In the genomic region with DNA sequence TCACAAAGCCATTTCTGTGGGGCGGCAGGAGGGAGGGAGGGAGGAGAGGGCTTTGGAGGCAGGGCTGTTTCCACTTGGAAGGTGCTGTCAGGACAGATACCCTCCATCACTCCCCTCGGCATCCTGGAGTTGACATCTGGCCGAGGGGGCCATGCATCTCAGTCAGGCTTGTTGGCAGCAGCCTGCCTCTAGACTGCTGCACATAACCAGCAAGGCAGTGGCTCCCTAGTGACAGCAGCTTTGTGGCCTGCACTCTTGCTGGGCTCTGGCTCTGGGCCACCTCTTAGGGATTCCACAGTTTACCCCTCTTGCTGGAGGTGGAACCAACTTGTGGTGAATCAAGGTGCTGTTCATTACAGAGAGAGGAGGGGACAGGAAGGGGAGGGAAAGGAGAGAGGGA, we compare ENCODE assay signal across 15 mouse cellular contexts. TPM values are rescaled to one million over a fixed set of nuclear protein-coding genes. Genes with fewer than 3 reads are reported as not detected.
DNase-seq lines count a peak whose midpoint lies in the region; ATAC-seq lines count a peak whose summit lies in the region.
"Had no signal": no experiment of that assay in that cellular context is flagged by ENCODE, and none has a peak within 500 bp of the region (broad histone marks: within the 10 kb centered on the region; RNA-seq: fewer than 3 reads in every experiment).

No protein-coding gene starts in this region.

- H3K4me2 ChIP-seq in limb, embryonic 12.5 days: no peak overlapping the region
- no peak overlapping the region for H3K4me2 ChIP-seq in limb, embryonic 13.5 days (replicated peaks)
- H3K4me2 ChIP-seq in neural tube, embryonic 15.5 days: no peak overlapping the region
- H3K4me2 ChIP-seq: liver, embryonic 12.5 days had no signal

- no peak overlapping the region for H3K9ac ChIP-seq in limb, embryonic 12.5 days (replicated peaks)
- H3K9ac ChIP-seq in limb, embryonic 13.5 days: no peak overlapping the region
- H3K9ac ChIP-seq in neural tube, embryonic 15.5 days (replicated peaks): no peak overlapping the region
- H3K9ac ChIP-seq: liver, embryonic 12.5 days had no signal

- no peaks in the 10 kb centered on the region for H3K36me3 ChIP-seq in limb, embryonic 12.5 days
- H3K36me3 ChIP-seq in limb, embryonic 10.5 days: no peaks in the 10 kb centered on the region
- H3K36me3 ChIP-seq in limb, embryonic 13.5 days: no peaks in the 10 kb centered on the region
- H3K36me3 ChIP-seq in neural tube, embryonic 15.5 days: no peaks in the 10 kb centered on the region
- H3K36me3 ChIP-seq: G1E; liver, embryonic 12.5 days had no signal

- peak overlapping the region; percentile 56; the same call in 1 of the 2 replicates for H3K27ac ChIP-seq in limb, embryonic 12.5 days
- no peak overlapping the region for H3K27ac ChIP-seq in limb, embryonic 10.5 days
- H3K27ac ChIP-seq in limb, embryonic 13.5 days: peak overlapping the region; percentile 28; the same call in 1 of the 2 replicates
- H3K27ac ChIP-seq in neural tube, embryonic 15.5 days (replicated peaks): peak overlapping the region; percentile 48; the same call in 1 of the 2 replicates
- H3K27ac ChIP-seq: liver, embryonic 12.5 days had no signal

- H3K4me3 ChIP-seq in limb, embryonic 12.5 days (replicated peaks): no peak overlapping the region
- no peak overlapping the region for H3K4me3 ChIP-seq in limb, embryonic 10.5 days
- H3K4me3 ChIP-seq in limb, embryonic 13.5 days: no peak overlapping the region
- no peak overlapping the region for H3K4me3 ChIP-seq in neural tube, embryonic 15.5 days (replicated peaks)
- H3K4me3 ChIP-seq: liver, embryonic 12.5 days had no signal

- 0 out of 2 replicates have a peak, but pooled peaks cover 3% of the 10 kb centered on the region for H3K27me3 ChIP-seq in limb, embryonic 12.5 days
- no peaks in the 10 kb centered on the region for H3K27me3 ChIP-seq in limb, embryonic 10.5 days (ENCODE audit: low read depth, poor library complexity, severe bottlenecking)
- H3K27me3 ChIP-seq in limb, embryonic 13.5 days: no peaks in the 10 kb centered on the region; the same call in 1 of the 2 replicates
- H3K27me3 ChIP-seq in neural tube, embryonic 15.5 days (replicated peaks): no peaks in the 10 kb centered on the region
- H3K27me3 ChIP-seq: liver, embryonic 12.5 days had no signal

- 17% methylated on average over 3 of the region's 3 CpGs for whole genome bisulfite sequencing in limb, embryonic 12.5 days
- WGBS in limb, embryonic 10.5 days: 11% methylated on average over 3 of the region's 3 CpGs
- 27% methylated on average over 3 of the region's 3 CpGs for WGBS in limb, embryonic 13.5 days
- WGBS in neural tube, embryonic 15.5 days: 27% methylated on average over 3 of the region's 3 CpGs

- peak; percentile 40 for DNase-seq in embryo, embryonic 10 days (ENCODE audit: low spot score)
- no peak for DNase-seq in embryo, embryonic 9.5 days (ENCODE audit: extremely low spot score)
- no peak for DNase-seq in limb, embryonic 10.5 days (ENCODE audit: low spot score)
- no peak for DNase-seq in urinary bladder, postnatal 4 days (ENCODE audit: low spot score in 2 of 2)
- no peak for DNase-seq in adrenal gland, postnatal 10 days
- DNase-seq: B cell, adult 2 months; heart, postnatal 4 days; kidney, postnatal 36 days; right cerebral cortex, postnatal 14 days; thymus, postnatal 25 days had no signal

- no peaks in the 10 kb centered on the region for H3K9me3 ChIP-seq in limb, embryonic 12.5 days
- H3K9me3 ChIP-seq in limb, embryonic 10.5 days (replicated peaks): no peaks in the 10 kb centered on the region
- no peaks in the 10 kb centered on the region for H3K9me3 ChIP-seq in limb, embryonic 13.5 days
- H3K9me3 ChIP-seq in neural tube, embryonic 15.5 days (replicated peaks): no peaks in the 10 kb centered on the region
- H3K9me3 ChIP-seq: liver, embryonic 12.5 days had no signal

- peaks cover 47% of the 10 kb centered on the region for H3K4me1 ChIP-seq in limb, embryonic 12.5 days (replicated peaks)
- peaks cover 28% of the 10 kb centered on the region for H3K4me1 ChIP-seq in limb, embryonic 10.5 days
- peaks cover 67% of the 10 kb centered on the region for H3K4me1 ChIP-seq in limb, embryonic 13.5 days
- peaks cover 52% of the 10 kb centered on the region for H3K4me1 ChIP-seq in neural tube, embryonic 15.5 days
- H3K4me1 ChIP-seq: liver, embryonic 12.5 days had no signal

- no peak for ATAC-seq in limb, embryonic 12.5 days (ENCODE audit: insufficient number of reproducible peaks, insufficient read depth, low FRiP score, low TSS enrichment, low read depth)
- peak; percentile 16; the same call in 1 of the 2 replicates for ATAC-seq in limb, embryonic 13.5 days (ENCODE audit: low FRiP score, low read depth)
- ATAC-seq in neural tube, embryonic 15.5 days (ENCODE audit: low FRiP score): no peak; the same call in 1 of the 2 replicates
- ATAC-seq: liver, embryonic 12.5 days had no signal

RNA-seq across cellular contexts. Expression of a gene that starts 26.6 kb away (rescaled TPM):
- polyA plus RNA-seq in limb, embryonic 12.5 days (2016; fragmentation: Nextera tagmentation; extraction: Ambion mirVana): 0.08 and 0.15 TPM in 2 replicates
- 0.09 and 0.16 TPM in 2 replicates for polyA plus RNA-seq in limb, embryonic 10.5 days (2016; fragmentation: Nextera tagmentation; extraction: Ambion mirVana)
- polyA plus RNA-seq in limb, embryonic 13.5 days (2015; fragmentation: Nextera tagmentation; extraction: Ambion mirVana): 0.25 and 0.40 TPM in 2 replicates
- polyA plus RNA-seq in neural tube, embryonic 15.5 days (2015; fragmentation: Nextera tagmentation; extraction: Ambion mirVana): 26.7 and 32.5 TPM in 2 replicates
- total RNA-seq in adrenal gland, postnatal 10 days (2021): 1 to 10 TPM; 3.8 to 4.5 TPM
- polyA plus RNA-seq: G1E had no signal

Comparison
In these comparisons a context has a peak if more than half of its experiments do, and no peak if none do; other contexts are left out.
1. RNA of a gene that starts 26.6 kb away (polyA plus RNA-seq): 26.7 to 32.5 TPM in neural tube, embryonic 15.5 days; 0.25 to 0.40 TPM in limb, embryonic 13.5 days, 0.09 to 0.16 TPM in limb, embryonic 10.5 days and 0.08 to 0.15 TPM in limb, embryonic 12.5 days; every median in the first group is over 10 times any median in the second.